Mouse (Mus musculus) bone marrow macrophage, adult 2 months (primary cell): ENCODE measurements around the gene Glrx3.
"Not testable (repeated sequence)": the region's sequence is repeated elsewhere in the genome, so short reads cannot be mapped to it uniquely, and the experiment has no call there.

Source experiments
- CTCF ChIP-seq: IDR thresholded peaks from 2 replicates; pipeline ENCODE4 v1.5.1; 2012; ENCODE audit warnings: low read depth, mild to moderate bottlenecking, low read length, moderate library complexity
- POLR2A ChIP-seq: IDR thresholded peaks from 2 replicates; pipeline ENCODE4 v1.6.1; 2012; ENCODE audit warnings: mild to moderate bottlenecking, low read depth, low read length, borderline replicate concordance

- not testable (repeated sequence) for TF ChIP-seq POLR2A, CTCF
Measured at GRCm38 (mm10) chr7:137438962-137439361, 1.5 kb downstream of the Glrx3 start.
